Comparison of ENCODE assay signal across 9 mouse cellular contexts in the genomic region with DNA sequence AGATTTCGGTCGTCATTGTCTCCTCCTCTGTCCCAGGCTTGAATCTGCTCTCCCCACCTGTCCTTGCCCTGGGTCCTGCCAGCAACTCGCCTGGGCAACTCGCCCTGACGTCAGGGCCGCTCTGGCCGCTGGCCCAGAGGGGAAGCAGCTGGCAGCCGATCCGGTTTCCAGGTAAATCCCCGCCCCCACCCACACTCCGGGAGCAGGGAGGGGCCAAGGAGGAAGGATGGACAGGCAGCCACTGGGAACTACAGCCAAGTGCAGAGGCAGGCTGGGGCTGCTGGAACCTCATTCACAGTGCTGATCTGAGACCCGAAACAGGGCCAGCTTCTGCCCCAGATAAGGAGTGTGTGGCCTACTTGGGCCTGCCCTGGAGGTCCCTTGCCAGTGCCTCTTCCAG. TPM values are rescaled to one million over a fixed set of nuclear protein-coding genes. Genes with fewer than 3 reads are reported as not detected.
DNase-seq lines count a peak whose midpoint lies in the region; ATAC-seq and TF ChIP-seq lines count a peak whose summit lies in the region.
"Had no signal": no experiment of that assay in that cellular context is flagged by ENCODE, and none has a peak within 500 bp of the region (broad histone marks: within the 10 kb centered on the region; RNA-seq: fewer than 3 reads in every experiment).

No protein-coding gene starts in this region.

- no peak overlapping the region for H3K4me3 ChIP-seq in heart, embryonic 13.5 days
- no peak overlapping the region for H3K4me3 ChIP-seq in thymus, adult 2 months (ENCODE audit: control insufficient read depth, insufficient read depth, low read length)

- 6% methylated on average over 12 of the region's 12 CpGs for WGBS in heart, embryonic 13.5 days
- 31% methylated on average over 12 of the region's 12 CpGs for WGBS in thymus, adult 2 months

- H3K27ac ChIP-seq in heart, embryonic 13.5 days (replicated peaks) = no peak overlapping the region
- no peak overlapping the region for H3K27ac ChIP-seq in thymus, adult 2 months (ENCODE audit: control insufficient read depth, insufficient read depth, low read length)
- H3K27ac ChIP-seq: macrophage had no signal

- ATAC-seq in heart, embryonic 13.5 days (ENCODE audit: extremely low read depth, insufficient number of reproducible peaks, low FRiP score, low TSS enrichment) = no peak

- DNase-seq in 416B (ENCODE audit: low read depth) = peak; percentile 80
- peak; percentile 82 for DNase-seq in R1 (ENCODE audit: low read depth, low spot score)
- peak; percentile 91 to 92 for DNase-seq in kidney, postnatal 36 days
- peak; percentile 74 for DNase-seq in ovary, postnatal 36 days (ENCODE audit: low spot score)
- no peak for DNase-seq in left cerebral cortex, adult 11 months (ENCODE audit: low spot score)
- DNase-seq in spleen, postnatal 4 days (ENCODE audit: low spot score in 2 of 2) = no peak
- no peak for DNase-seq in thymus, adult 2 months

- TF ChIP-seq POLR2A in thymus, adult 2 months (IDR thresholded peaks at IDR 0.05; ENCODE audit: control insufficient read depth, extremely low read depth, insufficient read depth, low read length, poor library complexity) = no peak

- H3K4me1 ChIP-seq in heart, embryonic 13.5 days = peaks cover 39% of the 10 kb centered on the region
- H3K4me1 ChIP-seq in thymus, adult 2 months (replicated peaks; ENCODE audit: control insufficient read depth, insufficient read depth, low read length) = peaks cover 27% of the 10 kb centered on the region

- TF ChIP-seq CTCF in thymus, adult 2 months (IDR thresholded peaks at IDR 0.05; ENCODE audit: borderline replicate concordance, control insufficient read depth, extremely low read depth, insufficient read depth, low read length, poor library complexity) = no peak

- peak overlapping the region; percentile 34; the same call in 1 of the 2 replicates for H3K9ac ChIP-seq in heart, embryonic 13.5 days

- H3K9me3 ChIP-seq in heart, embryonic 13.5 days = peaks cover 10% of the 10 kb centered on the region; the same call in 1 of the 2 replicates

- peak overlapping the region; percentile 43 for H3K4me2 ChIP-seq in heart, embryonic 13.5 days

- peaks cover 35% of the 10 kb centered on the region for H3K27me3 ChIP-seq in heart, embryonic 13.5 days (replicated peaks)
- no peaks in the 10 kb centered on the region for H3K27me3 ChIP-seq in thymus, adult 2 months (ENCODE audit: control insufficient read depth, insufficient read depth, low read length)

- no peaks in the 10 kb centered on the region for H3K36me3 ChIP-seq in heart, embryonic 13.5 days
- no peaks in the 10 kb centered on the region for H3K36me3 ChIP-seq in thymus, adult 2 months (ENCODE audit: control insufficient read depth, insufficient read depth, low read length)

RNA-seq across cellular contexts. Expression of a gene that starts 2.5 kb away (rescaled TPM):
- polyA plus RNA-seq in heart, embryonic 13.5 days (2015; fragmentation: Nextera tagmentation; extraction: Ambion mirVana) = 0.59 and 0.79 TPM in 2 replicates
- 15.3 and 18.4 TPM in 2 replicates for polyA plus RNA-seq in thymus, adult 2 months (2012; rRNA removed)

Comparison
In these comparisons a context has a peak if more than half of its experiments do, and no peak if none do; other contexts are left out.
1. DNase-seq: peak in 416B (single experiment), R1 (single experiment), kidney, postnatal 36 days (2 of 2) and ovary, postnatal 36 days (single experiment); none in left cerebral cortex, adult 11 months (single experiment), spleen, postnatal 4 days (0 of 2) and thymus, adult 2 months (single experiment).